Mouse (Mus musculus) olfactory bulb, adult 2 months (tissue): ENCODE results near the gene Atg10. TPM values are rescaled to one million over a fixed set of nuclear protein-coding genes. Genes with fewer than 3 reads are reported as not detected.

ENCODE experiments used
- H3K27ac ChIP-seq: fragments of 200-500 bp; 2 replicates; pipeline ENCODE4 v1.5.1; 2012; ENCODE audit warnings: low read depth, low read length; ENCODE audit not compliant: insufficient read depth
- H3K4me1 ChIP-seq: fragments of 200-500 bp; 2 replicates; pipeline ENCODE4 v1.6.1; 2012; ENCODE audit warnings: low read length; ENCODE audit not compliant: control insufficient read depth, insufficient read depth
- H3K4me3 ChIP-seq: fragments of 200-500 bp; 2 replicates; pipeline ENCODE4 v1.5.1; 2012; ENCODE audit warnings: mild to moderate bottlenecking, low read depth, low read length, moderate library complexity; ENCODE audit not compliant: insufficient read depth
- CTCF ChIP-seq: fragments of 200-500 bp; IDR thresholded peaks from 2 replicates; pipeline ENCODE4 v1.5.1; 2012; ENCODE audit warnings: low read depth, mild to moderate bottlenecking, low read length, moderate library complexity; ENCODE audit not compliant: insufficient read depth
- POLR2A ChIP-seq: fragments of 200-500 bp; IDR thresholded peaks from 2 replicates; pipeline ENCODE4 v1.6.1; 2012; ENCODE audit warnings: mild to moderate bottlenecking, low read depth, low read length, moderate library complexity; ENCODE audit not compliant: insufficient read depth
- WGBS: fragments of 180-500 bp; shearing (Covaris S2); methylation state at CpG from one replicate; pipeline ENCODE4 v1.1.7; 2018; 5-methylcytosine and 5-hydroxymethylcytosine counted together
- polyA plus RNA-seq: library from polyadenylated mRNA; stranded (reverse); fragments of >200 nt; gene quantifications from 2 replicates; pipeline ENCODE4 v1.2.4, GENCODE M21; 2012; ENCODE audit warnings: low replicate concordance; ENCODE audit not compliant: missing spikeins, insufficient read depth, insufficient read length

Atg10 gene
- polyA plus RNA-seq, 1 experiment, result not detected

GRCm38 (mm10) chr13:91156308-91156707, 67.5 kb downstream of the Atg10 start:
- Histone ChIP-seq H3K27ac (no peak overlapping the region), H3K4me1 (no peaks in the 10 kb centered on the region), H3K4me3 (no peak overlapping the region)
- 76% methylated on average over 5 of the region's 5 CpGs for WGBS
- no peak for TF ChIP-seq POLR2A
- no peak for TF ChIP-seq CTCF

- Histone ChIP-seq H3K27ac (no peak overlapping the region), H3K4me1 (no peaks in the 10 kb centered on the region), H3K4me3 (no peak overlapping the region)
- TF ChIP-seq CTCF, result no peak
- no peak for TF ChIP-seq POLR2A
- 73% methylated on average over 4 of the region's 4 CpGs for WGBS
Measured at GRCm38 (mm10) chr13:91155429-91156207, 68.2 kb downstream of the Atg10 start.

GRCm38 (mm10) chr13:91154622-91155021, 69.1 kb downstream of the Atg10 start:
- no peak overlapping the region for H3K4me3 ChIP-seq
- no peak overlapping the region for H3K27ac ChIP-seq
- H3K4me1 ChIP-seq, result no peaks in the 10 kb centered on the region
- TF ChIP-seq POLR2A (no peak), CTCF (no peak)
- WGBS, result 87% methylated on average over 7 of the region's 7 CpGs

DNA sequence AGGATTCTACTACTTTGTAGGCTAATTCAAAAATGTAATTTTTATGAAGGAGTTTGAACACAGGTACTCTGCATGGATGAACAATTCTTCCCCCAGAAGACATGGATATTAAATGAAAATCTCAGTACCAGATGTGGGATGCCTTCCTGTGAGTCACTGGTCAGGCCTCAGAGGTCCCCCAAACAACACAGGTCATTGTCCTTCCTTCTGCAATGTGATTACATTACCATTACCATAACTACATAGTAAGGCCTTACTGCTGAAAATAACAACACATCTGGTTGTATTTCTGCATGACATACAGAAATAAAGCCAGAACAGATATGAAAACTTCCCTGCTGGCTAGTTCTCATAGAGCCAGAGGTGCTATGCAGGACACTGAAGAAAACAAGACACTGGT, 87.4 kb downstream of the Atg10 start:
- TF ChIP-seq POLR2A (no peak), CTCF (no peak)
- Histone ChIP-seq H3K4me1 (no peaks in the 10 kb centered on the region), H3K27ac (no peak overlapping the region)

DNA sequence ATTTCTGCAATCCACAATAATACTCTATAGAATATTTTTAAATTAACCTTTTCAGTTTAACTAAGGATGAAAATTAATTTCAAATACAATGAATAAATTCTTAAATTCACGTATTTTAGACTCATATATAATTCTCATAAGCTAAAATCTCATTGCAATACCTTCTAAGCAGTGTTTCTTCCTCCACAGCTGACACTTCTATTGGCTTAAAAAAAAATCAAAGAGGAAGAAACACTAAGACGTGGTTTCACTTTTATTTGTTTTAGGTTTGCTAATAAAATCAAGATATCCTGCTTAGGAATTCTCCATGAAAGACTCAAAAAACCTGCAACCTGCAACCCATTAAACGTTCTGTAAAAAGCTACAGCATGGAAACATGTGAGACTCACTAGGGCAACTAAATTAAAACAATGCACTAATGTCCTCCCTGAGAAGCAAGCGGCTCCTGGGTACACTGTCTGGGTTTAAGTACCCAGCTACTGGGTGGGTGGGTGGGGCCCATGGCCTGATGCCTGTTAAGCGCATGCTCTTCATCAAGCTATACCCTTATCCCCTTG, 90.4 kb downstream of the Atg10 start:
- Histone ChIP-seq H3K4me1 (peaks cover 2% of the 10 kb centered on the region), H3K27ac (no peak overlapping the region), H3K4me3 (no peak overlapping the region)
- TF ChIP-seq POLR2A, result no peak
- no peak for TF ChIP-seq CTCF
- 79% methylated on average over 5 of the region's 5 CpGs for WGBS

More for the DNA sequence above, 87.4 kb downstream of the Atg10 start:
- H3K4me3 ChIP-seq, result no peak overlapping the region

GRCm38 (mm10) chr13:91129071-91129470, 94.7 kb downstream of the Atg10 start:
- Histone ChIP-seq H3K4me3 (no peak overlapping the region), H3K4me1 (peaks cover 2% of the 10 kb centered on the region), H3K27ac (no peak overlapping the region)
- 29% methylated on average over 7 of the region's 7 CpGs for WGBS
- TF ChIP-seq CTCF, result no peak
- TF ChIP-seq POLR2A, result no peak

DNA sequence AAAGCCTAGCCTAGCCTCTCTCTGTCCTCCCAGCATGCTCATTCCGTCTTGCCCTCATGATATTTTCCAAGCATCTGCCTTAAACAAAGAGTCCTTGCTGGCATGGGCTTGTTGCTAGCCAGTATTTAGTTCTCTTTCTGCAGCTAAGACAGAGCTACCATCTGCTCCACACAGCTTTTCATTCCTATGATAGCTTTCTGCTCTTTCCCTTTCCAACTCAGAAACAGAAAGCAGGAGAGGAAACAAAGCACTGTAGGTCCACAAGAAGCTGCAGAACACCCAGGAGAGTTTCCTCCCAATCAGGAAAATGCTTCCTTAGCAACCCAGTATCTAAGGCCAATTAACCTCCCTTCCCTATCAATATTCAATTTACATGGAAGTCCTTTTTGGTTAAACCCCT, 95.2 kb downstream of the Atg10 start:
- Histone ChIP-seq H3K27ac (no peak overlapping the region), H3K4me1 (peaks cover 2% of the 10 kb centered on the region), H3K4me3 (no peak overlapping the region)
- 43% methylated on average over 1 of the region's 1 CpGs for WGBS
- TF ChIP-seq POLR2A, result no peak
- TF ChIP-seq CTCF, result no peak

DNA sequence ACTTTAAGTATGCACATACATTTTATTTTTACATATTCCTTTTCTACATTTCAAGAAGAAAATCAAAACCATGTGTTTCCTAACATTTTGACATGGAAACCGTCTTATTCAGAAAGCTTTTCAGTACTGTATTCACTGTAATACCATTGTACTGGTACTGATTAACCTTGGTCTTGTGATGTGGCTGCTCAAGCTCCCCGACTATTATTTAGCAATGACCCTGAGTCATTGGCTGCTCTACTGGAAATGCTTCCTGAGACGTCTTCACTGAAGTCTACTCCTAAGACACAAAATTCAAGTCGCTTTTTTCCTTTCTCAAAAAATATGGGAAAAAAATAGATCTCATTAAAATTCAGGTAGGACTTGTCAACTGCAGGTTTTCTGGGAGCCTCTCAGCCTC, 105.6 kb downstream of the Atg10 start:
- TF ChIP-seq CTCF, result no peak
- TF ChIP-seq POLR2A, result no peak
- no peak overlapping the region for H3K4me3 ChIP-seq
- no peaks in the 10 kb centered on the region for H3K4me1 ChIP-seq
- no peak overlapping the region for H3K27ac ChIP-seq
- 85% methylated on average over 4 of the region's 4 CpGs for WGBS

- no peak overlapping the region for H3K27ac ChIP-seq
- no peaks in the 10 kb centered on the region for H3K4me1 ChIP-seq
- 95% methylated on average over 3 of the region's 3 CpGs for WGBS
- H3K4me3 ChIP-seq, result no peak overlapping the region
- TF ChIP-seq POLR2A (no peak), CTCF (no peak)
Measured at GRCm38 (mm10) chr13:91114880-91115279, 108.9 kb downstream of the Atg10 start.
